Mouse (Mus musculus) spleen, postnatal 10 days (tissue): Measurements from ENCODE around the gene Atp2b2.
A peak's percentile ranks its signal among the peaks of the same experiment; 100 is the strongest.
"Not testable (repeated sequence)": the region's sequence is repeated elsewhere in the genome, so short reads cannot be mapped to it uniquely, and the experiment has no call there.

ENCODE experiments used
- DNase-seq, 2 experiments: peaks; one replicate each; pipeline ENCODE4 v3.0.0; 2021 to 2022; ENCODE audit warnings: low spot score in 2 of 2

The Atp2b2 gene

DNA sequence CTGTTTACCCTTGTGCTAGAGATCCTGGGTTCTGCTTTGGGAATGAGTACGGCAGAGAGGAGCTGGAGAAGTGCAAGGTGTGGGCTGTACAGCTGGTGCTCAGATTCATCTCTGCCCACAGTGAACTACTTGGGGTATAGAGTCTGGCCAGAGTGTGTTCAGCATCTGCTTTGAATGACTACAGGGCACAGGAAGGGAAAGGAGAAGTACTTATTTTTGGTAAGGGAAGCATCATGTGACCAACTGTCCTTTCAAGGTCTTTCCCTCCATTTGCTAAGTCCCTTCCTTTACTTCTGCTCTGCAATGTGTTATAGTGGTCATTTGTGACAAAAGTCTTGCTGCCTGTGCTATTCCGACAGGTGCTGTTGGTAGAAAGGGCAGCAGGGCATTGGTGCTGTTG is 328.1 kb downstream of the Atp2b2 start:
- DNase-seq, result no peak

DNA sequence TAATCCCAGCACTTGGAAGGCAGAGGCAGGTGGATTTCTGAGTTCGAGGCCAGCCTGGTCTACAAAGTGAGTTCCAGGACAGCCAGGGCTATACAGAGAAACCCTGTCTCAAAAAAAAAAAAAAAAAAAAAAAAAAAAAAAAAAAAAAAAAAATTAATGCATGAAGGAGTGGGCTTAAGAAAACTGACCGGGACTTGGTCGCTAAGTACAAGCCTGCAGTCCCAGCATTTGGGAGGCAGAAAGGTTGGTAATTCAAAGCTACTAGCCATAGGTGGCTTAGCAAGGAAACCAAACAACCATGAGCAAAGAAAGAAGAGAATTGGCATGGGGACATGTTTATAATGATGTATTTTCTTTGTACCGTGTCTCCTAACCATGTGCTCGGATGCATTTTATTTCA is 329.0 kb downstream of the Atp2b2 start:
- DNase-seq, result not testable (repeated sequence)

DNA sequence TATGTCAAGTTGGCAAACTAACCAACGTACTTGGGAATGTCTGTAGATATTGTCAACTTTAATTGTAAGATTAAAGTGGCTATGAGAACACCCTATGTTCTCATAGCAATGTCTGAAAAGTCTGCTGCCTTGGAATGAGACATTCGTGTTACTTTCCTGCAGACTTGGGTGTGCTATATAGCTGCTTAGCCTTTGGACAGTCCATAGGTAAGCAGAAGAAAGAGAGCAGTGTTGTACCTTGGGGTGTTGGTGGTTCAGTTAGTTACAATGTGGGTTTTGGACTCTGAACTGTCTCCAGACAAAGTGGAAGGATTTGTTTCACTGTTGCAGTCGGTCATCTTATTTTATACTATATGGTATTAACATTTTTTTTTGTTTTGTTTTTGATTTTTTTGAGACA is 329.7 kb downstream of the Atp2b2 start:
- no peak for DNase-seq

- peak; percentile 63 for DNase-seq
Observed at GRCm38 (mm10) chr6:113697222-113698205, 344.9 kb downstream of the Atp2b2 start.

GRCm38 (mm10) chr6:113696582-113697221 is 345.7 kb downstream of the Atp2b2 start, which contains the start of gene Tatdn2:
Gene Tatdn2 (plus strand): TSS chr6:113697050.
- peak; percentile 93 to 97 for DNase-seq

GRCm38 (mm10) chr6:113695766-113696355 is 346.6 kb downstream of the Atp2b2 start:
- DNase-seq, result peak in 1 of 2 experiments; percentile 25

DNA sequence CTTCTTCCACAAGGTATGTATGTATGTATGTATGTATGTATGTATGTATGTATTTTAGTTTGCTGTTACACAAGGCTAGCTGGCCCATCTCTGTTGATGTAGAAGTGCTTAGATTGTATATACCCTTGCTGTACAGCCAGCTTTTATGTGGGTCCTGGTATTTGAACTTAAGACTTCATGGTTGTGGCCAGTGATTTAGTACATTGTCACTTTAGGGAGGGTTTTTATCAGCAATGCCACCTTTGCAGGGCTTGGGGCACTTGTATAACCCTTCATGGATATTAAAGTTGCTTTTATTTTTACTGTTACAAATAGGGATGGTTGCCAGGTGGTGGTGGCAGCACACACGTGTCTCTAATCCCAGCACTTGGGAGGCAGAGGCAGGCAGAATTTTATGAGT is 347.2 kb downstream of the Atp2b2 start:
- DNase-seq, result no peak
